Mouse (Mus musculus): ENCODE measurements around the gene Gltp. TPM values are rescaled to one million over a fixed set of nuclear protein-coding genes. Genes with fewer than 3 reads are reported as not detected.

Gltp gene
- polyA plus RNA-seq, 1 experiment from 2014 or later, result 39.1 TPM

- 84% methylated on average over 19 of the region's 19 CpGs for WGBS
- no peak overlapping the region for H3K4me2 ChIP-seq (ENCODE audit: low read length)
- H3K36me3 ChIP-seq (ENCODE audit: control insufficient read depth, insufficient read depth, low read length), result no peaks in the 10 kb centered on the region
- no peaks in the 10 kb centered on the region for H3K9me3 ChIP-seq (ENCODE audit: control insufficient read depth, low read length)
- no peak overlapping the region for H3K4me3 ChIP-seq (ENCODE audit: control insufficient read depth in 1 of 2, insufficient read depth in 1 of 2, low read depth in 1 of 2, low read length in 2 of 2)
- H3K27me3 ChIP-seq (ENCODE audit: control insufficient read depth, insufficient read depth, low read length), result 0 out of 2 replicates have a peak, but pooled peaks cover 5% of the 10 kb centered on the region
- H3K27ac ChIP-seq (replicated peaks in 1 of 2; ENCODE audit: control insufficient read depth in 1 of 2, insufficient read depth in 1 of 2, low read depth in 2 of 2, low read length in 2 of 2), result no peak overlapping the region
- H3K4me1 ChIP-seq (ENCODE audit: control insufficient read depth in 2 of 2, insufficient read depth in 2 of 2, low read length in 2 of 2), result no peaks in the 10 kb centered on the region
- H3K9ac ChIP-seq (ENCODE audit: low read length), result no peak overlapping the region
- ATAC-seq (ENCODE audit: insufficient number of reproducible peaks, insufficient read depth, low FRiP score, low read depth), result no peak
Measured at GRCm38 (mm10) chr5:114698044-114698746, 7.4 kb upstream of the Gltp start.

DNA sequence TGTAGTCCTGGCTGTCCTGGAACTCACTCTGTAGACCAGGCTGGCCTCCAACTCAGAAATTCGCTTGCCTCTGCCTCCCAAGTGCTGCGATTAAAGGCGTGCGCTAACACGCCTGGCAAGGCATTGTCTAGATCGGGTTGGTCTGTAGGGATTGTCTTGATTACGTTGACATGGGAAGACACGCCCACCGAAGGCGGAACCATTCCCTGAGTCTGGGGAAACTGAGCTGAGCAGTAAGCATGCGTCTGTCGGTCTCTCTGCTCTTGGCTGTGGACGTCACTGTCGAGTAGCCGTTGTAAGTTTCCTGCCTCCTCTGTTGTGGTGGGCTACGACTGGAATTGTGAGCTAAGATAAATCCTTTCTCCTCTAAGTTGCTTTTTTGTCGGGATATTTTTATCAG is 6.2 kb upstream of the Gltp start:
- H3K27me3 ChIP-seq (ENCODE audit: control insufficient read depth, insufficient read depth, low read length), result peaks cover 8% of the 10 kb centered on the region
- no peak overlapping the region for H3K27ac ChIP-seq (replicated peaks in 1 of 2; ENCODE audit: control insufficient read depth in 1 of 2, insufficient read depth in 1 of 2, low read depth in 2 of 2, low read length in 2 of 2)
- H3K4me3 ChIP-seq (ENCODE audit: control insufficient read depth in 1 of 2, insufficient read depth in 1 of 2, low read depth in 1 of 2, low read length in 2 of 2), result no peak overlapping the region
- H3K9me3 ChIP-seq (ENCODE audit: control insufficient read depth, low read length), result no peaks in the 10 kb centered on the region
- H3K36me3 ChIP-seq (ENCODE audit: control insufficient read depth, insufficient read depth, low read length), result no peaks in the 10 kb centered on the region
- ATAC-seq (ENCODE audit: insufficient number of reproducible peaks, insufficient read depth, low FRiP score, low read depth), result no peak
- WGBS, result 77% methylated on average over 17 of the region's 17 CpGs
- no peaks in the 10 kb centered on the region for H3K4me1 ChIP-seq (ENCODE audit: control insufficient read depth in 2 of 2, insufficient read depth in 2 of 2, low read length in 2 of 2)
- no peak overlapping the region for H3K4me2 ChIP-seq (ENCODE audit: low read length)
- H3K9ac ChIP-seq (ENCODE audit: low read length), result no peak overlapping the region

DNA sequence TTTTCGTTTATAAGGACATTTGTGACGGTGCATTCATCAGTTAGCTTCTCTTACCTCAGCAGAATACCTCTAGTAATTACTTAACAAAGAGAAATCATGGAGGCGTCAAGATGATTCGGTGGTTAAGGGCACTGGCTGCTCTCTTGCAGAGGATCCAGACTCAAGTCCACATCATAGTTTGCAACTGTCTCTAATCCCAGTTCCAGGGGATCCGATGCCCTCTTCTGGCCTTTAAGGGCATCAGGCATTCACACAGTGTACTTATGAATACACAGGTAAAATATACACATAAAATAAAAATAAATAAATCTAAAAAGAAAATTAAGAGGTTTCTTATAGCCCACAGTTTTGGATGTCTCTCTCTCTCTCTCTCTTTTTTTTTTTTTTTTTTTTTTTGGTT is 5.0 kb upstream of the Gltp start:
- no peak overlapping the region for H3K4me3 ChIP-seq (ENCODE audit: control insufficient read depth in 1 of 2, insufficient read depth in 1 of 2, low read depth in 1 of 2, low read length in 2 of 2)
- peaks cover 8% of the 10 kb centered on the region for H3K27me3 ChIP-seq (ENCODE audit: control insufficient read depth, insufficient read depth, low read length)
- no peak overlapping the region for H3K9ac ChIP-seq (ENCODE audit: low read length)
- WGBS, result 63% methylated on average over 5 of the region's 5 CpGs
- no peak for ATAC-seq (ENCODE audit: insufficient number of reproducible peaks, insufficient read depth, low FRiP score, low read depth)
- H3K4me1 ChIP-seq (ENCODE audit: control insufficient read depth in 2 of 2, insufficient read depth in 2 of 2, low read length in 2 of 2), result peaks cover 3 to 4% of the 10 kb centered on the region in 2 experiments; a peak in 2 of 4 replicates
- no peak overlapping the region for H3K27ac ChIP-seq (replicated peaks in 1 of 2; ENCODE audit: control insufficient read depth in 1 of 2, insufficient read depth in 1 of 2, low read depth in 2 of 2, low read length in 2 of 2)
- H3K4me2 ChIP-seq (ENCODE audit: low read length), result no peak overlapping the region
- H3K36me3 ChIP-seq (ENCODE audit: control insufficient read depth, insufficient read depth, low read length), result no peaks in the 10 kb centered on the region
- H3K9me3 ChIP-seq (ENCODE audit: control insufficient read depth, low read length), result no peaks in the 10 kb centered on the region

- H3K4me1 ChIP-seq (ENCODE audit: control insufficient read depth in 2 of 2, insufficient read depth in 2 of 2, low read length in 2 of 2), result peaks cover 9 to 15% of the 10 kb centered on the region in 2 experiments
- H3K36me3 ChIP-seq (ENCODE audit: control insufficient read depth, insufficient read depth, low read length), result no peaks in the 10 kb centered on the region
- H3K4me3 ChIP-seq (ENCODE audit: control insufficient read depth in 1 of 2, insufficient read depth in 1 of 2, low read depth in 1 of 2, low read length in 2 of 2), result peak overlapping the region; percentile 70 to 88
- H3K27ac ChIP-seq (replicated peaks in 1 of 2; ENCODE audit: control insufficient read depth in 1 of 2, insufficient read depth in 1 of 2, low read depth in 2 of 2, low read length in 2 of 2), result no peak overlapping the region
- peak overlapping the region; percentile 82 for H3K9ac ChIP-seq (ENCODE audit: low read length)
- peaks cover 8% of the 10 kb centered on the region for H3K27me3 ChIP-seq (ENCODE audit: control insufficient read depth, insufficient read depth, low read length)
- WGBS, result 16% methylated on average over 16 of the region's 16 CpGs
- H3K9me3 ChIP-seq (ENCODE audit: control insufficient read depth, low read length), result no peaks in the 10 kb centered on the region
- H3K4me2 ChIP-seq (ENCODE audit: low read length), result peak overlapping the region; percentile 93
- no peak for ATAC-seq (ENCODE audit: insufficient number of reproducible peaks, insufficient read depth, low FRiP score, low read depth)
Measured at GRCm38 (mm10) chr5:114689700-114690366, 951 bp downstream of the Gltp start.

DNA sequence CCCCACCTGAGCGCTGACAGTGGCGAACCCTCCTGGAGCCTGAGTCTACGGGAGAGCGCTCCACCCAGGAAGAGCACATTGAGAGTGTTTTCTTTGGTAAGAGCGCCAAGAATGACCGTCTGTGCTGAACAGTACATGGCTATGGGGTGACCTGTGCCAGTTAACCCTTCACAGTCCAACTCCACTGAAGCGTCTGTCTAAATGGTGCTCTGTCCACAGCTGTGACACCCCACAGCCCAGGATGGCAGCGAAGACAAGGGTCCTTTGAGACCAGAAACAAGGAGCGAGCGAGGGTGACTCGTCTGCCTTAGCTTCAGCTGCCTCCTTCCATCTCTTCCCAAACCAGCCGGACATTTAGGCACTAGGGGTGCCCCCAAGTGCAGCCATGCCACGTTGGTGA is 2.1 kb downstream of the Gltp start:
- Histone ChIP-seq H3K9ac (ENCODE audit: low read length) (no peak overlapping the region), H3K4me2 (ENCODE audit: low read length) (no peak overlapping the region), H3K27ac (replicated peaks in 1 of 2; ENCODE audit: control insufficient read depth in 1 of 2, insufficient read depth in 1 of 2, low read depth in 2 of 2, low read length in 2 of 2) (no peak overlapping the region), H3K36me3 (ENCODE audit: control insufficient read depth, insufficient read depth, low read length) (no peaks in the 10 kb centered on the region), H3K27me3 (ENCODE audit: control insufficient read depth, insufficient read depth, low read length) (peaks cover 3% of the 10 kb centered on the region), H3K4me3 (ENCODE audit: control insufficient read depth in 1 of 2, insufficient read depth in 1 of 2, low read depth in 1 of 2, low read length in 2 of 2) (no peak overlapping the region), H3K9me3 (ENCODE audit: control insufficient read depth, low read length) (no peaks in the 10 kb centered on the region), H3K4me1 (ENCODE audit: control insufficient read depth in 2 of 2, insufficient read depth in 2 of 2, low read length in 2 of 2) (peaks cover 9 to 15% of the 10 kb centered on the region in 2 experiments)
- ATAC-seq (ENCODE audit: insufficient number of reproducible peaks, insufficient read depth, low FRiP score, low read depth), result no peak
- 82% methylated on average over 13 of the region's 13 CpGs for WGBS

DNA sequence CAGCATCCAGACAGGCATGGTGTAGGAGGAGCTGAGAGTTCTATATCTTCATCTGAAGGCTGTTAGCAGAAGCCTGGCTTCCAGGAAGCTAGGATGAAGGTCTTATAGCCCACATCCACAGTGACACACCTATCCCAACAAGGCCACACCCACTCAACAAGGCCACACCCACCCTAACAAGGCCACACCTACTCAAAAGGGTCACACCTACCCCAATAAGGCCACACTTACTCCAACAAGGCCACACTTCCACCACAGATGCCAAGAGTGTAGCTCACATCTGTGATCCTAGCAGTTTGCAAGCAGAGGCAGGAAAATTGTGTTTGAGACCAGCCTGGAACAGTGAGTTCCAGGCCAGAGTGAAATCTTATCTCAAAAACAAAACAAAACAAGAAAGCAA is 2.9 kb downstream of the Gltp start:
- no peaks in the 10 kb centered on the region for H3K36me3 ChIP-seq (ENCODE audit: control insufficient read depth, insufficient read depth, low read length)

GRCm38 (mm10) chr5:114686726-114687210 is 4.0 kb downstream of the Gltp start:
- Histone ChIP-seq H3K4me1 (ENCODE audit: control insufficient read depth in 2 of 2, insufficient read depth in 2 of 2, low read length in 2 of 2) (peaks cover 11 to 15% of the 10 kb centered on the region in 2 experiments), H3K4me3 (ENCODE audit: control insufficient read depth in 1 of 2, insufficient read depth in 1 of 2, low read depth in 1 of 2, low read length in 2 of 2) (no peak overlapping the region), H3K27ac (replicated peaks in 1 of 2; ENCODE audit: control insufficient read depth in 1 of 2, insufficient read depth in 1 of 2, low read depth in 2 of 2, low read length in 2 of 2) (no peak overlapping the region), H3K27me3 (ENCODE audit: control insufficient read depth, insufficient read depth, low read length) (no peaks in the 10 kb centered on the region), H3K4me2 (ENCODE audit: low read length) (no peak overlapping the region), H3K36me3 (ENCODE audit: control insufficient read depth, insufficient read depth, low read length) (no peaks in the 10 kb centered on the region), H3K9ac (ENCODE audit: low read length) (no peak overlapping the region), H3K9me3 (ENCODE audit: control insufficient read depth, low read length) (no peaks in the 10 kb centered on the region)
- WGBS, result 54% methylated on average over 7 of the region's 7 CpGs
- no peak for ATAC-seq (ENCODE audit: insufficient number of reproducible peaks, insufficient read depth, low FRiP score, low read depth)

More for the DNA sequence above, 2.9 kb downstream of the Gltp start:
- Histone ChIP-seq H3K9ac (ENCODE audit: low read length) (no peak overlapping the region), H3K4me2 (ENCODE audit: low read length) (no peak overlapping the region), H3K27me3 (ENCODE audit: control insufficient read depth, insufficient read depth, low read length) (peaks cover 3% of the 10 kb centered on the region), H3K27ac (replicated peaks in 1 of 2; ENCODE audit: control insufficient read depth in 1 of 2, insufficient read depth in 1 of 2, low read depth in 2 of 2, low read length in 2 of 2) (no peak overlapping the region), H3K9me3 (ENCODE audit: control insufficient read depth, low read length) (no peaks in the 10 kb centered on the region), H3K4me1 (ENCODE audit: control insufficient read depth in 2 of 2, insufficient read depth in 2 of 2, low read length in 2 of 2) (peaks cover 9 to 15% of the 10 kb centered on the region in 2 experiments), H3K4me3 (ENCODE audit: control insufficient read depth in 1 of 2, insufficient read depth in 1 of 2, low read depth in 1 of 2, low read length in 2 of 2) (no peak overlapping the region)
- ATAC-seq (ENCODE audit: insufficient number of reproducible peaks, insufficient read depth, low FRiP score, low read depth), result no peak

Measured in heart, embryonic 14.5 days (tissue).